Mouse (Mus musculus): Measurements from ENCODE around the gene Reg3d. TPM values are rescaled to one million over a fixed set of nuclear protein-coding genes. Genes with fewer than 3 reads are reported as not detected.
A peak's percentile ranks its signal among the peaks of the same experiment; 100 is the strongest.
"Not testable (repeated sequence)": the region's sequence is repeated elsewhere in the genome, so short reads cannot be mapped to it uniquely, and the experiment has no call there.

Gene Reg3d
- polyA plus RNA-seq (2015; fragmentation: Nextera tagmentation; extraction: Ambion mirVana) = not detected in 2 replicates

DNA sequence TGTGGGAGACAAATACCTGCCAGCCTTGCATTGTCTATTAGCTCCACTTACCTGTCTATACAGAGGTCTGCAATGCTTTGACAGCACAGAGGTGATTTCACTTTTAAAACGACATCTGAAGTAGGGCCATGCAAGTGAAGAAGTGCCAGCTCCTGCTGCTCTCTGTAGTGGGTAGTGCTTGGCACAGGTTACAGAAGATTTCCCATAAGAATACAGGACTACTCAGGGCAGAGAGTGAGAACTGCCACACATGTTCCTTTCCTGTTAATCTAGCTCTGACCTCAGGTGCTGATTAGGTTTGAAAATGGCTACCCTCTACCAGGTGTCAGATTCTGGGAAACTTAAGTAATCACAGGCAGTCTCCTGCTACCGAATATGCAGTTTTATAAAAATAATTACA, at the start of gene Reg3d:
Gene Reg3d, minus strand, starts transcription at position 101 of the 400 bp plus-strand sequence.
- no peak within 1 kb of the TSS for H3K27ac ChIP-seq (replicated peaks)
- H3K9me3 ChIP-seq (ENCODE audit: control insufficient read depth, low read length) = no peaks in the 10 kb centered on the region
- TF ChIP-seq EP300 (optimal IDR thresholded peaks at IDR 0.05) (no peak), CTCF (IDR thresholded peaks at IDR 0.05; ENCODE audit: low read depth) (no peak)
- no peaks in the 10 kb centered on the region for H3K27me3 ChIP-seq (ENCODE audit: control insufficient read depth, insufficient read depth, low read length)
- DNase-seq (ENCODE audit: low spot score) = no peak
- WGBS = 62% methylated on average over 2 of the region's 2 CpGs
- H3K4me1 ChIP-seq (replicated peaks; ENCODE audit: control insufficient read depth, insufficient read depth) = no peaks in the 10 kb centered on the region
- no peak within 1 kb of the TSS for H3K4me3 ChIP-seq (ENCODE audit: low read depth, low read length)
- no peak for ATAC-seq (ENCODE audit: low FRiP score, low TSS enrichment)
- H3K9ac ChIP-seq (ENCODE audit: low read length) = no peak within 1 kb of the TSS
- no peak within 1 kb of the TSS for H3K4me2 ChIP-seq (replicated peaks; ENCODE audit: low read depth)
- H3K36me3 ChIP-seq (ENCODE audit: control insufficient read depth, insufficient read depth, low read length) = no peaks in the 10 kb centered on the region

GRCm38 (mm10) chr6:78425497-78425896, 46.8 kb upstream of the Reg3d start:
- peak; percentile 42; the same call in 1 of the 2 replicates for ATAC-seq (ENCODE audit: low FRiP score, low TSS enrichment)
- H3K4me3 ChIP-seq (ENCODE audit: low read depth, low read length) = no peak overlapping the region
- H3K4me2 ChIP-seq (replicated peaks; ENCODE audit: low read depth) = no peak overlapping the region
- DNase-seq (ENCODE audit: low spot score) = no peak
- H3K4me1 ChIP-seq (replicated peaks; ENCODE audit: control insufficient read depth, insufficient read depth) = no peaks in the 10 kb centered on the region
- no peak overlapping the region for H3K9ac ChIP-seq (ENCODE audit: low read length)
- H3K27me3 ChIP-seq (ENCODE audit: control insufficient read depth, insufficient read depth, low read length) = no peaks in the 10 kb centered on the region
- no peak for TF ChIP-seq EP300 (optimal IDR thresholded peaks at IDR 0.05)
- TF ChIP-seq CTCF (IDR thresholded peaks at IDR 0.05; ENCODE audit: low read depth) = no peak
- 63% methylated on average over 3 of the region's 3 CpGs for WGBS
- no peak overlapping the region for H3K27ac ChIP-seq (replicated peaks)
- no peaks in the 10 kb centered on the region for H3K9me3 ChIP-seq (ENCODE audit: control insufficient read depth, low read length)
- no peaks in the 10 kb centered on the region for H3K36me3 ChIP-seq (ENCODE audit: control insufficient read depth, insufficient read depth, low read length)

DNA sequence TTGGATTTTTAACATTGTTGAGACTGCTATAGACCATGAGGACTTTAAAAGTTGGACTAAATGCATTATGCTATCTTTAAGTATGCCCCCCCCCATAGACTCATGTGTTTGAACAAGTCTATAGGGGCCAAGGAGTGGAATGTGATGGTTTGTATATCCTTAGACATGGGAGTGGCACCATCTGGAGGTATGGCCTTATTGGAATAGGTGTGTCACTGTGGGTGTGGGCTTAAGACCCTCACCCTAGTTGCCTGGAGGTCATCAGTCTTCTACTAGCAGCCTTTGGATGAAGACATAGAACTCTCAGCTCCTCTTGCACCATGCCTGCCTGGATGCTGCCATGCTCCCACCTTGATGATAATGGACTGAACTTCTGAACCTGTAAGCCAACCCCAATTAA, 43.7 kb upstream of the Reg3d start, which contains the start of gene Reg1:
Gene Reg1, plus strand, starts transcription at position 301 of the 400 bp plus-strand sequence.
- not testable (repeated sequence) for ATAC-seq (ENCODE audit: low FRiP score, low TSS enrichment); H3K4me2 ChIP-seq (replicated peaks; ENCODE audit: low read depth); H3K27ac ChIP-seq (replicated peaks); H3K9ac ChIP-seq (ENCODE audit: low read length); H3K36me3 ChIP-seq (ENCODE audit: control insufficient read depth, insufficient read depth, low read length); H3K4me1 ChIP-seq (replicated peaks; ENCODE audit: control insufficient read depth, insufficient read depth); H3K4me3 ChIP-seq (ENCODE audit: low read depth, low read length); DNase-seq (ENCODE audit: low spot score); H3K27me3 ChIP-seq (ENCODE audit: control insufficient read depth, insufficient read depth, low read length); H3K9me3 ChIP-seq (ENCODE audit: control insufficient read depth, low read length)

DNA sequence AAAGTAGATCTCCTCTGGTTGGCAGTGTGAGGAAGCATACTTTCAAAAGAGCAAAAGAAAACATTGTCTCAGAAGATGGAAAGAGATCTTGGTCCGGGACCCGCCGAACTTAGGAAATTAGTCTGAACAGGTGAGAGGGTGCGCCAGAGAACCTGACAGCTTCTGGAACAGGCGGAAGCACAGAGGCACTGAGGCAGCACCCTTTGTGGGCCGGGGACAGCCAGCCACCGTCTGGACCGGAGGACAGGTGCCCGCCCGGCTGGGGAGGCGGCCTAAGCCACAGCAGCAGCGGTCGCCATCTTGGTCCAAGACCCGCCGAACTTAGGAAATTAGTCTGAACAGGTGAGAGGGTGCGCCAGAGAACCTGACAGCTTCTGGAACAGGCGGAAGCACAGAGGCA, 16.7 kb upstream of the Reg3d start, which contains the start of gene Reg2:
Gene Reg2, plus strand, starts transcription at position 301 of the 400 bp plus-strand sequence.
- H3K4me2 ChIP-seq (replicated peaks; ENCODE audit: low read depth); DNase-seq (ENCODE audit: low spot score); H3K27ac ChIP-seq (replicated peaks); H3K27me3 ChIP-seq (ENCODE audit: control insufficient read depth, insufficient read depth, low read length); H3K9me3 ChIP-seq (ENCODE audit: control insufficient read depth, low read length); H3K4me1 ChIP-seq (replicated peaks; ENCODE audit: control insufficient read depth, insufficient read depth); H3K9ac ChIP-seq (ENCODE audit: low read length); ATAC-seq (ENCODE audit: low FRiP score, low TSS enrichment); H3K4me3 ChIP-seq (ENCODE audit: low read depth, low read length); H3K36me3 ChIP-seq (ENCODE audit: control insufficient read depth, insufficient read depth, low read length): not testable (repeated sequence)
- 96% methylated on average over 4 of the region's 17 CpGs for WGBS

DNA sequence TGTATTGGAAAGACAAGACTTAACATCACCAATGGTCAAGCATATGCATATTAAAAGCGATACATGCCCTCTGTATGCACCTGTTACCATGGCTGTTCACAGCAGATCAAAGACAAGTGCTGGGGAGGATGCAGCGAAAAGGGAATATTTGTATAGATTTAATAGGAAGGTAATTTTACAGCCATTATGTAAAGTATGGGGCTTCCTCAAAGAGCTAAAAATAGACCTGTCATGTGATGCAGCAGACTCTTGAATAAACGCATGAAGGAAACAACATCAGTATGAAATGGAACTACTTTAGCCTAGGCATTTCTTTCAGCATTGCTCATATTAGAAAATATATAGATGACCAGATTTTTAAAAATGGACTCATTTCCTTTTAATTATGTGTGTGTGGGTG, 6.9 kb upstream of the Reg3d start:
- Histone ChIP-seq H3K27ac (replicated peaks) (no peak overlapping the region), H3K36me3 (ENCODE audit: control insufficient read depth, insufficient read depth, low read length) (no peaks in the 10 kb centered on the region)
- 81% methylated on average over 3 of the region's 3 CpGs for WGBS

DNA sequence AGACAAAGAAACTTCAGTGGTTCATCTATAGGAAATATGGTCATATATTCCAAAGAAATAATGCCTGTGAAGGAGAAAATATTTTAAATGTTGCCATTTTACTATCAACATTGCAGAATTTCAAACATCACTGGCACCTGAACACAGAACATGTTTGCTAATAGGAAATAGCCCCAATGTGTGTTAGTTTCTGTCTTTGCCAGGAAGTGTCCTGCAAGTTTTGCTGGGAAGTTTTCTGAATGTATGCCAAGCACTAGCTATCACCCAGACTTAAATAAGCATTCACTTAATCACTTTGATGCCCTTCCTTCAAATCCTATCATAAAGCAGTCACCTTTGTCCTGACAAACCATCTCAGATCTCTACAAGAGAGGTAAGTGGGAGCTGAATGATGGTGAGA, 1.7 kb upstream of the Reg3d start, which contains the start of gene Reg3a:
Gene Reg3a, plus strand, starts transcription at position 301 of the 400 bp plus-strand sequence.
- Histone ChIP-seq H3K9ac (ENCODE audit: low read length) (no peak within 1 kb of the TSS), H3K4me2 (replicated peaks; ENCODE audit: low read depth) (no peak within 1 kb of the TSS), H3K27me3 (ENCODE audit: control insufficient read depth, insufficient read depth, low read length) (no peaks in the 10 kb centered on the region), H3K27ac (replicated peaks) (no peak within 1 kb of the TSS), H3K4me1 (replicated peaks; ENCODE audit: control insufficient read depth, insufficient read depth) (no peaks in the 10 kb centered on the region), H3K36me3 (ENCODE audit: control insufficient read depth, insufficient read depth, low read length) (no peaks in the 10 kb centered on the region), H3K4me3 (ENCODE audit: low read depth, low read length) (no peak within 1 kb of the TSS), H3K9me3 (ENCODE audit: control insufficient read depth, low read length) (no peaks in the 10 kb centered on the region)
- TF ChIP-seq CTCF (IDR thresholded peaks at IDR 0.05; ENCODE audit: low read depth) = no peak
- TF ChIP-seq EP300 (optimal IDR thresholded peaks at IDR 0.05) = no peak
- DNase-seq (ENCODE audit: low spot score) = no peak
- no peak for ATAC-seq (ENCODE audit: low FRiP score, low TSS enrichment)

More for the DNA sequence above, 6.9 kb upstream of the Reg3d start:
- no peaks in the 10 kb centered on the region for H3K27me3 ChIP-seq (ENCODE audit: control insufficient read depth, insufficient read depth, low read length)
- no peak overlapping the region for H3K4me2 ChIP-seq (replicated peaks; ENCODE audit: low read depth)
- TF ChIP-seq EP300 (optimal IDR thresholded peaks at IDR 0.05) (no peak), CTCF (IDR thresholded peaks at IDR 0.05; ENCODE audit: low read depth) (no peak)
- no peak overlapping the region for H3K9ac ChIP-seq (ENCODE audit: low read length)
- no peaks in the 10 kb centered on the region for H3K4me1 ChIP-seq (replicated peaks; ENCODE audit: control insufficient read depth, insufficient read depth)
- DNase-seq (ENCODE audit: low spot score) = no peak
- H3K9me3 ChIP-seq (ENCODE audit: control insufficient read depth, low read length) = no peaks in the 10 kb centered on the region
- ATAC-seq (ENCODE audit: low FRiP score, low TSS enrichment) = no peak
- no peak overlapping the region for H3K4me3 ChIP-seq (ENCODE audit: low read depth, low read length)
